Mouse (Mus musculus) bone marrow macrophage, adult 2 months (primary cell): ENCODE measurements around the gene Stk31. TPM values are rescaled to one million over a fixed set of nuclear protein-coding genes. Genes with fewer than 3 reads are reported as not detected.

Experiments used
- H3K27ac ChIP-seq: 2 replicates; pipeline ENCODE4 v1.5.1; 2012; ENCODE audit warnings: low read depth, low read length; ENCODE audit not compliant: insufficient read depth
- H3K4me1 ChIP-seq: 2 replicates; pipeline ENCODE4 v1.6.1; 2012; ENCODE audit warnings: low read length; ENCODE audit not compliant: control insufficient read depth, insufficient read depth
- H3K4me3 ChIP-seq: 2 replicates; pipeline ENCODE4 v1.5.1; 2012; ENCODE audit warnings: mild to moderate bottlenecking, low read length, moderate library complexity; ENCODE audit not compliant: insufficient read depth
- CTCF ChIP-seq: IDR thresholded peaks from 2 replicates; pipeline ENCODE4 v1.5.1; 2012; ENCODE audit warnings: low read depth, mild to moderate bottlenecking, low read length, moderate library complexity
- POLR2A ChIP-seq: IDR thresholded peaks from 2 replicates; pipeline ENCODE4 v1.6.1; 2012; ENCODE audit warnings: mild to moderate bottlenecking, low read depth, low read length, borderline replicate concordance
- polyA plus RNA-seq: library from polyadenylated mRNA; stranded (reverse); fragments of >200 nt; gene quantifications from 2 replicates; pipeline ENCODE4 v1.2.4, GENCODE M21; 2012; ENCODE audit not compliant: missing spikeins, insufficient read depth, insufficient read length

Stk31 gene
- not detected in 2 replicates for polyA plus RNA-seq

DNA sequence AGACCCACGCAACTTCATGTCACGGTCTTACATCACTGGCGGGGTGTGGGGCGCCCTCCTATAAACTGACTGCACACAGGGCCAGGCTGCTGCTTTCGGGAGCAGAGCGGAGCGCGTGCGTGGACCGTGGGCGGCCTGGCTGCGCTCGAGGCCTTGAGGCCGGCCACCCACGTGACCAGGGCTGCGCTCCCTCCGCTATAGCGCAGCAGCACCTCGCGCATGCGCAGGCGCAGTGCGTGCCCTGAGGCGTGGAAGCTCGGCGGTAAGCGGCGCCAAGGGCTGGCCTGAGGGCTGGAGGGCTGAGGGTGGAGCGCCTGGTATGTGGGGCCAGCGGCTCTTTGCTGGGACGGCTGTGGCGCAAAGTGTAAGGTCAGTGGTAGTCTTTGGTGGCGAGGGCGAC, at the start of gene Stk31:
Gene Stk31, plus strand, starts transcription at position 289 of the 400 bp plus-strand sequence.
- Histone ChIP-seq H3K27ac (no peak within 1 kb of the TSS), H3K4me3 (no peak within 1 kb of the TSS)
- TF ChIP-seq CTCF (no peak), POLR2A (no peak)

DNA sequence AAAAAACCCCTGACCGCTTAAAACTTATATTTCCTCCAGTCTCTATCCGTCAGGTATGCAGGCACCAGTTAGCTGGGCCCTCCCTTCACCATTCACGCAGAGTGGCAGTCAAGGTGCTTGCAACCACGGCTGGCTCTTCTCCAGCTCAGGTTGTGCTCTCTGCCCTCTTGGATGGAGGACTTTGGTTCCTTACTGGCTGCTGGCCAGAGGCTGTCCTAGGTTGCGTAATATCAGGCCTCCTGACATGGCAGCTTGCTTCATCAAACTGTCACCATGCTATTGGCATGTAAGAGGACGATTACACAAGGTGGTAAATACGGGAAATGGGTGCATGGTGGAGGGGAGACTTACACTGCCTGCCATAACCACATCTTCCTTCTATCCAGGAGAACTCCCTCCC, 45.6 kb upstream of the Stk31 start:
- Histone ChIP-seq H3K27ac (no peak overlapping the region), H3K4me3 (no peak overlapping the region), H3K4me1 (0 out of 2 replicates have a peak, but pooled peaks cover 2% of the 10 kb centered on the region)
- TF ChIP-seq POLR2A (no peak), CTCF (no peak)

More for the DNA sequence above, at the start of gene Stk31:
- H3K4me1 ChIP-seq, result no peaks in the 10 kb centered on the region

DNA sequence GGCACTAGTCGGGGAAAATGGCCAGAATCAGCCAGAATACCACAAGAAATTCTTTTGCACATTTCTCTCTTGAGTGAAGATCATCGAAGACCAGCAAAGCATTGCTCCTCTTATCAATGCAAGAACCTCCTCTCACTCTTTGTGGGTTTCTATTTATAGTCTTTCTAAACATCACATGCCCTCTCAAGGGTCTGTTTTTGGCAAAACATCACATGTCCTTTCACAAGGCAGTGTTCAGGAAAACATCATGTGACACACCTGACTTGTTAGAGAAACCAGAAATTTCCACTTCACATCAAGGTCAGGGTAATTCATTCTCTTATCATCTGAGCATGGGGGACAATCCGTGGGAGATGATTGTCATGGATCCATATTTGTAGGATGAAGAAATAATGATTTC, 40.8 kb upstream of the Stk31 start:
- Histone ChIP-seq H3K4me3 (no peak overlapping the region), H3K4me1 (0 out of 2 replicates have a peak, but pooled peaks cover 2% of the 10 kb centered on the region), H3K27ac (no peak overlapping the region)
- TF ChIP-seq POLR2A, result no peak
- no peak for TF ChIP-seq CTCF

DNA sequence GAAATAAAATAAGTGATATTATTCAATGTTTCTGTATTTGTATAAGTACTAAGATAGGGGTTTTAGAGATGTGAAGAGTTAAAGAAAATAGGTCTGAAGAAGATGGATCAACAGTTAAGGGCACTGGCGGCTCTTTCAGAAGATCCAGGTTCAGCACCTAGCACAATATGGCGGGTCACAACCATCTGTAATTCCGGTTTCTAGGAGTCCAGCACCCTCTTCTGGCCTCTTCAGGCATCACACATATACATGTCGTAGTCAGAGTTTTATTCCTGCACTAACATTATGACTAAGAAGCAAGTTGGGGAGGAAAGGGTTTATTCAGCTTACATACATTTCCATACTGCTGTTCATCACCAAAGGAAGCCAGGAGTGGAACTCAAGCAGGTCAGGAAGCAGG, 40.2 kb upstream of the Stk31 start:
- Histone ChIP-seq H3K27ac (no peak overlapping the region), H3K4me3 (no peak overlapping the region), H3K4me1 (0 out of 2 replicates have a peak, but pooled peaks cover 2% of the 10 kb centered on the region)
- TF ChIP-seq POLR2A, result no peak
- no peak for TF ChIP-seq CTCF

DNA sequence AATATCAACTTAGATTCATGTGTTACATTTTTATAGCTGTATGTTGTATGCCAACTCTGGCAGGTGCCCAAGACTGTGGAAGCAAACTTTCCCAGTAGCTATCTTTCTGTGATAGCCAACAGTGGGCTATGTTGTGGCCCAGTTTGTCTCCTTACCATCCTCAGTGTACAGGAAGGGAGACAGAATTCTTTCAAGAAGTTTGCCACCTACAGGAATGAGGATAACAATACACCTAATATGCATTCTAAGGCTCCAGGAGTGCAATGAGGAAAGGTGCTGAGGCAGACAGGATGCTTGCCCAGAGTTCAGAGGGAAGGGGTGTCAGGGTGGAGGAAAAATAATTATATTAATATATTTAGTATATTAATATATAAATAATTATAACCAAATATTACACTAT, 35.0 kb upstream of the Stk31 start:
- Histone ChIP-seq H3K27ac (no peak overlapping the region), H3K4me3 (no peak overlapping the region), H3K4me1 (no peaks in the 10 kb centered on the region)
- TF ChIP-seq CTCF (no peak), POLR2A (no peak)

DNA sequence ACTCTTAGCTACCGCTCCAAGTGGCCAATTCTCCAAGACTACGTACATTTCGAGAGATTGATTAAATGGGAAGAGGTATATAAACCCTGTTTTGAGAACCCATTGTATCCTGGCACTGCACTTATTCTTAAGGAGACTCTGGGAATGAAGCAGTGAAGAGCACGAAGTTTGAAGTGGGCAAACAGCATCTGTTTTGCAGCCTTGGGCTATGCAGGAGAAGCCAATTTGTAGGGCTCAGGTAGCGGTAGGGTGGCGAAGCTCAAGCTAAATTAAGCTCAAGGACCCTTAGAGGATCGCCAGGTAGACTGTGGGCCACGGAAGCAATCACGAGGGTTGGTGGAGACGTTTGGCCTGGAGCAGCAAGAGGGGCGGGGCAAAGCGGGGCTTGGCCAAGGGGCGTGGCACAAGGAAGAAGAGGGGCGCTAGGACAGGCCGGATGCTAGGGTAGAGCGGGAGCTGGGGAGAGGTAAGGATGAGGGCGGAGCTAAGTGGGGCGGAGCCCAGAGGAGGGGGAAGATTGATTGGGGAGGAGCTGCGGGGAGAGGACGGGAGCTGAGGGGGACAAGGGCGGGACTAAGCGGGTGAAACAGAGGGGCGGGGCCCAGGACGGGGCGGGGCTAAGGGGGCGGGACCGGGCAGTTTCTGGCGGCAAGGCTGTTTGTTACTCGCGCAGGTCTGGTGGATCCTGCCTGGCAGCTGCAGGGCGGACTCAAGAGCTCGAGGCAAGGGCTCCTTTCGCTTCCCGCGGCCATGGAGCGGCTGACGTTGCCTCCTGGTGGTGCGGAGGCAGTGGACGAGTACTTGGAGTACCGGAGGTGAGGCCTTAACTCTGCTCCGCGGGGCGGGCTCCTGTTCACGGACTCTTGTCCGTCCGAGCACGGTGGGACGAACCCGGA, 28.0 kb upstream of the Stk31 start, which contains the start of gene Fam221a:
Gene Fam221a, plus strand, starts transcription at position 581 of the 896 bp plus-strand sequence.
- TF ChIP-seq CTCF, result no peak
- peak; percentile 68; the same call in 1 of the 2 replicates for TF ChIP-seq POLR2A
- Histone ChIP-seq H3K4me1 (peaks cover 6% of the 10 kb centered on the region), H3K27ac (no peak within 1 kb of the TSS)

DNA sequence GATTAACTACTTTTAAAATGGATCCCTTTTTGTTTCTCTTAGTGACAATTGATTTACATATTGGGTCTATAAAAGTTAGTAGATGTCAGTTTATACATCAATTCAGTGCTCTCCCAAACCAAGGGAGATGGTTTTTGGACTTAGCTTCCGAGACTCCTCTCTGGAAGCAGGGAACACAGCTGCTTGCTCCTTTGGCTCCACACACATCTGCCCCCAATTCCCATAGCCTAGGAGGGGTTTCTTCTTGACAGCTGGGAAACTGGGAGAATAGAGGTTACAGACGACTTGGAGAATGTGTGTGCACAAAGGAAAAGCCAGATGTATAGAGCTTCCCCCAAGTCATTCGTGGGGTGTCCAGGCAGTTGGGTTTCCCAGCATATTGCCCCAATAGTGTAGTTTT, 27.2 kb upstream of the Stk31 start:
- no peak overlapping the region for H3K27ac ChIP-seq
- H3K4me3 ChIP-seq, result peak overlapping the region; percentile 66
- peaks cover 6% of the 10 kb centered on the region for H3K4me1 ChIP-seq
- TF ChIP-seq POLR2A (no peak), CTCF (no peak)

More for the DNA sequence above, 28.0 kb upstream of the Stk31 start, which contains the start of gene Fam221a:
- H3K4me3 ChIP-seq, result peak within 1 kb of the TSS; percentile 66

DNA sequence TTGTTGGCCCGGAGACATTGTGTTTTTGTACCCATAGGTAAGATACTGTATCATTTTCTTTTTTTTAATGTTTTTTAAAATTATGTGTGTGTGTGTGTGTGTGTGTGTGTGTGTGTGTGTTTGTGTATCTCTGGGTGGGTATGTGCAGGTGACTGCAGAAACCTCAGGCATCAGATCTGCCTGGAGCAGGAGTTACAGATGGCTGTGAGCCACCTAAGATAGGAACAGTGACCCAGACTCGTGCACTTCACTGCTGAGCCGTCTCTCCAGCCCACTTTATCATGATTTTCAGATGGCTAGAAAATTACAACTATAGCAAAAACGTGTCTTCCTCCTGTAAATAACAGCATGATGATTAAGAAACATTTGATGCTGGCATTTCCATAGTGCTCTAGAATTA, 22.7 kb upstream of the Stk31 start:
- H3K4me3 ChIP-seq, result no peak overlapping the region
- TF ChIP-seq POLR2A (no peak), CTCF (no peak)
- H3K4me1 ChIP-seq, result peaks cover 6% of the 10 kb centered on the region
- no peak overlapping the region for H3K27ac ChIP-seq

DNA sequence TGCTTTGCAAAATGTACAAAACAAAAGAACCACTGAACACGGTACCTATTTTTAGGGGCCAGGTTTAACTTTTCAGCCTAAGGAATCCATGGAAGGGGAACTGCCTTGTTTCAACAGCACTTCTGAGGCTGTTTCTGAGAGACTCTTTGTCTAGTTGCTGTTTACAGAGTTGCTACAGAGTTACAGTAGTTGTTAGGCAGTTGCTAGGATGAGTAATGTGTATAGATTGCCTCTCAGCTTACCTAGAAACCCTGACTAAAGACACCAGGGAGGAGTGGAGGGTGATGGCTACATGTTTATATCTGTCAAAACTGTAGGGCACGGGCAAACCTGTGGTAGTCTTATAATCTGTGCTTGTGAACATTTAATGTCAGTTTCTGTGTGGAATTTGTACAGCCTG, 21.5 kb upstream of the Stk31 start:
- H3K27ac ChIP-seq, result no peak overlapping the region
- H3K4me1 ChIP-seq, result no peaks in the 10 kb centered on the region
- no peak for TF ChIP-seq CTCF
- no peak for TF ChIP-seq POLR2A
- H3K4me3 ChIP-seq, result no peak overlapping the region

DNA sequence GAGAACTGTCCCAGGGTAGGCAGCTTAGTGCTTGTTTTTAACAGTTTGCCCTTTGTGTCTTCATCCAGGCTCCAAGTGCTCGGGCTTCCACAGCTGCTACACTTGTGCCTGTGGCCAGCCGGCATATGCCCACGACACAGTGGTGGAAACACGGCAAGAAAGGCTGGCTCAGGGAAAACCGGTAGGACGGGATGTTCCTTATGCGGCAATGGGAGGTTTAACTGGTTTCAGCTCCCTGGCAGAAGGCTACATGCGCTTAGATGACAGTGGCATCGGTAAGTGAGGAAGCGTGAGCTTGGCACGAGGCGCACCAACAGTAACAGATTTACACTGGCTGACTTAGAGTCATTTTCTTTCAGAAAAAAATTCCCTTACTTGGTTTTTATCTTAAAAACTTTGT, 17.1 kb upstream of the Stk31 start:
- no peak for TF ChIP-seq CTCF
- TF ChIP-seq POLR2A, result no peak
- Histone ChIP-seq H3K27ac (no peak overlapping the region), H3K4me1 (no peaks in the 10 kb centered on the region), H3K4me3 (no peak overlapping the region)
